Mouse (Mus musculus) heart, adult 2 months (tissue): Measurements from ENCODE around the gene Ccdc167.

Experiments
- CTCF ChIP-seq: fragments of 200-600 bp; IDR thresholded peaks from 2 replicates; pipeline ENCODE4 v1.8.1; 2022; ENCODE audit warnings: antibody characterized with exemption, mild to moderate bottlenecking, moderate library complexity
- EP300 ChIP-seq: fragments of 200-500 bp; IDR thresholded peaks from 2 replicates; pipeline ENCODE4 v1.6.1; 2011; ENCODE audit warnings: low read depth, low read length, control low read depth; ENCODE audit not compliant: insufficient read depth
- POLR2A ChIP-seq: fragments of 200-500 bp; IDR thresholded peaks from 2 replicates; pipeline ENCODE4 v1.6.1; 2011; ENCODE audit warnings: mild to moderate bottlenecking, low read depth, low read length, control low read depth; ENCODE audit not compliant: insufficient read depth

DNA sequence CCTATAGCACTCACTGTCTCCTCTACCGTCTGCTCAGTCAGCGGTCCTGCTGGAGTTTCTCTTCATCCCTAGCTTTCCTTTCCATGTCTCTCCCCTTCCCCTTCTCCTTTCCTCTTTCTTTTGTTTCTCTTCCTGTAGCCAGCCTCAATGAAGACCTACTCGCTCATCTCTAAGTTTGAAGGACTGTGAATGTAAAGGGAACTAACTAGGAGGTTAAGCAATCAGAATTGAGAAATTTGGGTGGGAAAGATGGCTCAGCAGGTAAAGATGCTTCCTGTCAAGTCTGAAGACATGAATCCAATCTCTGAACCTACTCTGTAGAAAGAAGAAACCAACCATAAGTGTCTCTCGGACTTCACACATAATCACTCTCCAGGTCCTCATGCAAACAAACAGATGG is 43.5 kb downstream of the Ccdc167 start:
- no peak for TF ChIP-seq CTCF
- TF ChIP-seq POLR2A = no peak
- no peak for TF ChIP-seq EP300
